Mouse (Mus musculus): ENCODE measurements around the gene Hacd4. TPM values are rescaled to one million over a fixed set of nuclear protein-coding genes. Genes with fewer than 3 reads are reported as not detected.

Hacd4 gene
- polyA plus RNA-seq, 1 experiment from 2014 or later: 2.2 TPM

- no peak overlapping the region for H3K27ac ChIP-seq (ENCODE audit: low read depth, low read length)
- ATAC-seq (ENCODE audit: low read depth): no peak
- no peak overlapping the region for H3K4me2 ChIP-seq (ENCODE audit: low read depth, low read length)
- no peaks in the 10 kb centered on the region for H3K36me3 ChIP-seq (ENCODE audit: control insufficient read depth, insufficient read depth, low read length)
- H3K4me3 ChIP-seq (ENCODE audit: low read depth, low read length): no peak overlapping the region
- H3K27me3 ChIP-seq (ENCODE audit: control insufficient read depth, insufficient read depth, low read length): no peaks in the 10 kb centered on the region
- H3K9me3 ChIP-seq (ENCODE audit: control insufficient read depth, low read length): no peaks in the 10 kb centered on the region
- H3K4me1 ChIP-seq (ENCODE audit: control insufficient read depth, insufficient read depth, low read length): no peaks in the 10 kb centered on the region
- WGBS: 88% methylated on average over 1 of the region's 1 CpGs
- no peak overlapping the region for H3K9ac ChIP-seq (replicated peaks; ENCODE audit: low read depth, low read length)
These were observed 48.7 kb downstream of the Hacd4 start for GRCm38 (mm10) chr4:88390036-88390435.

- Histone ChIP-seq H3K27me3 (ENCODE audit: control insufficient read depth, insufficient read depth, low read length) (no peaks in the 10 kb centered on the region), H3K4me1 (ENCODE audit: control insufficient read depth, insufficient read depth, low read length) (no peaks in the 10 kb centered on the region), H3K9me3 (ENCODE audit: control insufficient read depth, low read length) (no peaks in the 10 kb centered on the region), H3K27ac (ENCODE audit: low read depth, low read length) (no peak overlapping the region), H3K4me3 (ENCODE audit: low read depth, low read length) (no peak overlapping the region), H3K36me3 (ENCODE audit: control insufficient read depth, insufficient read depth, low read length) (no peaks in the 10 kb centered on the region), H3K9ac (replicated peaks; ENCODE audit: low read depth, low read length) (no peak overlapping the region), H3K4me2 (ENCODE audit: low read depth, low read length) (no peak overlapping the region)
- WGBS: 67% methylated on average over 18 of the region's 18 CpGs
- no peak for ATAC-seq (ENCODE audit: low read depth)
These were observed 66.2 kb downstream of the Hacd4 start for GRCm38 (mm10) chr4:88372293-88373224.

- no peak overlapping the region for H3K9ac ChIP-seq (replicated peaks; ENCODE audit: low read depth, low read length)
- H3K27ac ChIP-seq (ENCODE audit: low read depth, low read length): no peak overlapping the region; the same call in 1 of the 2 replicates
- ATAC-seq (ENCODE audit: low read depth): no peak
- H3K4me2 ChIP-seq (ENCODE audit: low read depth, low read length): no peak overlapping the region
- no peaks in the 10 kb centered on the region for H3K27me3 ChIP-seq (ENCODE audit: control insufficient read depth, insufficient read depth, low read length)
- H3K4me3 ChIP-seq (ENCODE audit: low read depth, low read length): no peak overlapping the region
- H3K9me3 ChIP-seq (ENCODE audit: control insufficient read depth, low read length): no peaks in the 10 kb centered on the region
- 85% methylated on average over 8 of the region's 8 CpGs for WGBS
- H3K36me3 ChIP-seq (ENCODE audit: control insufficient read depth, insufficient read depth, low read length): no peaks in the 10 kb centered on the region
- H3K4me1 ChIP-seq (ENCODE audit: control insufficient read depth, insufficient read depth, low read length): no peaks in the 10 kb centered on the region
These were observed 67.9 kb downstream of the Hacd4 start for GRCm38 (mm10) chr4:88370819-88371218.

- Histone ChIP-seq H3K36me3 (ENCODE audit: control insufficient read depth, insufficient read depth, low read length) (no peaks in the 10 kb centered on the region), H3K27me3 (ENCODE audit: control insufficient read depth, insufficient read depth, low read length) (no peaks in the 10 kb centered on the region), H3K4me2 (ENCODE audit: low read depth, low read length) (no peak overlapping the region), H3K4me3 (ENCODE audit: low read depth, low read length) (no peak overlapping the region), H3K27ac (ENCODE audit: low read depth, low read length) (no peak overlapping the region), H3K4me1 (ENCODE audit: control insufficient read depth, insufficient read depth, low read length) (no peaks in the 10 kb centered on the region), H3K9me3 (ENCODE audit: control insufficient read depth, low read length) (no peaks in the 10 kb centered on the region), H3K9ac (replicated peaks; ENCODE audit: low read depth, low read length) (no peak overlapping the region)
- ATAC-seq (ENCODE audit: low read depth): no peak
- 92% methylated on average over 6 of the region's 6 CpGs for WGBS
These were observed 68.8 kb downstream of the Hacd4 start for GRCm38 (mm10) chr4:88369951-88370350.

- no peak overlapping the region for H3K4me2 ChIP-seq (ENCODE audit: low read depth, low read length)
- H3K4me3 ChIP-seq (ENCODE audit: low read depth, low read length): no peak overlapping the region
- no peaks in the 10 kb centered on the region for H3K4me1 ChIP-seq (ENCODE audit: control insufficient read depth, insufficient read depth, low read length)
- H3K36me3 ChIP-seq (ENCODE audit: control insufficient read depth, insufficient read depth, low read length): no peaks in the 10 kb centered on the region
- 81% methylated on average over 3 of the region's 3 CpGs for WGBS
- no peak for ATAC-seq (ENCODE audit: low read depth)
- H3K9ac ChIP-seq (replicated peaks; ENCODE audit: low read depth, low read length): no peak overlapping the region
- H3K9me3 ChIP-seq (ENCODE audit: control insufficient read depth, low read length): no peaks in the 10 kb centered on the region
- no peaks in the 10 kb centered on the region for H3K27me3 ChIP-seq (ENCODE audit: control insufficient read depth, insufficient read depth, low read length)
- H3K27ac ChIP-seq (ENCODE audit: low read depth, low read length): no peak overlapping the region
These were observed 81.3 kb downstream of the Hacd4 start for GRCm38 (mm10) chr4:88357431-88357830.

- no peaks in the 10 kb centered on the region for H3K27me3 ChIP-seq (ENCODE audit: control insufficient read depth, insufficient read depth, low read length)
- no peaks in the 10 kb centered on the region for H3K4me1 ChIP-seq (ENCODE audit: control insufficient read depth, insufficient read depth, low read length)
- no peak overlapping the region for H3K9ac ChIP-seq (replicated peaks; ENCODE audit: low read depth, low read length)
- no peaks in the 10 kb centered on the region for H3K36me3 ChIP-seq (ENCODE audit: control insufficient read depth, insufficient read depth, low read length)
- 77% methylated on average over 2 of the region's 2 CpGs for WGBS
- ATAC-seq (ENCODE audit: low read depth): no peak
- no peak overlapping the region for H3K27ac ChIP-seq (ENCODE audit: low read depth, low read length)
- no peaks in the 10 kb centered on the region for H3K9me3 ChIP-seq (ENCODE audit: control insufficient read depth, low read length)
- H3K4me2 ChIP-seq (ENCODE audit: low read depth, low read length): no peak overlapping the region
- H3K4me3 ChIP-seq (ENCODE audit: low read depth, low read length): no peak overlapping the region
These were observed 82.1 kb downstream of the Hacd4 start for GRCm38 (mm10) chr4:88356652-88357051.

GRCm38 (mm10) chr4:88350910-88351309, 87.8 kb downstream of the Hacd4 start:
- no peak overlapping the region for H3K4me2 ChIP-seq (ENCODE audit: low read depth, low read length)
- ATAC-seq (ENCODE audit: low read depth): peak; percentile 94
- no peak overlapping the region for H3K9ac ChIP-seq (replicated peaks; ENCODE audit: low read depth, low read length)
- H3K27me3 ChIP-seq (ENCODE audit: control insufficient read depth, insufficient read depth, low read length): no peaks in the 10 kb centered on the region
- no peaks in the 10 kb centered on the region for H3K36me3 ChIP-seq (ENCODE audit: control insufficient read depth, insufficient read depth, low read length)
- WGBS: under 1% methylated on average over 4 of the region's 4 CpGs
- no peaks in the 10 kb centered on the region for H3K4me1 ChIP-seq (ENCODE audit: control insufficient read depth, insufficient read depth, low read length)
- no peak overlapping the region for H3K27ac ChIP-seq (ENCODE audit: low read depth, low read length)
- no peaks in the 10 kb centered on the region for H3K9me3 ChIP-seq (ENCODE audit: control insufficient read depth, low read length)
- no peak overlapping the region for H3K4me3 ChIP-seq (ENCODE audit: low read depth, low read length)

Other genes with a start within 250 kb of the Hacd4 start
- gene Ifnb1, start 83.8 kb upstream of the Hacd4 start, polyA plus RNA-seq (2014; fragmentation: Nextera tagmentation; extraction: Ambion mirVana): not detected in 2 replicates
- not detected in 2 replicates for gene Ifna15, start 119.3 kb upstream of the Hacd4 start, polyA plus RNA-seq (2014; fragmentation: Nextera tagmentation; extraction: Ambion mirVana)
- gene Ifna14, start 132.9 kb upstream of the Hacd4 start, polyA plus RNA-seq (2014; fragmentation: Nextera tagmentation; extraction: Ambion mirVana): not detected in 2 replicates
- not detected in 2 replicates for gene Ifna9, start 153.5 kb upstream of the Hacd4 start, polyA plus RNA-seq (2014; fragmentation: Nextera tagmentation; extraction: Ambion mirVana)
- gene Ifna12, start 164.4 kb upstream of the Hacd4 start, polyA plus RNA-seq (2014; fragmentation: Nextera tagmentation; extraction: Ambion mirVana): not detected in 2 replicates
- not detected in 2 replicates for gene C87499, start 195.5 kb upstream of the Hacd4 start, polyA plus RNA-seq (2014; fragmentation: Nextera tagmentation; extraction: Ambion mirVana)
- gene Ifna13, start 205.5 kb upstream of the Hacd4 start, polyA plus RNA-seq (2014; fragmentation: Nextera tagmentation; extraction: Ambion mirVana): not detected in 2 replicates
- not detected in 2 replicates for gene Ifna16, start 238.0 kb upstream of the Hacd4 start, polyA plus RNA-seq (2014; fragmentation: Nextera tagmentation; extraction: Ambion mirVana)
- gene Ifna2, start 245.0 kb upstream of the Hacd4 start, polyA plus RNA-seq (2014; fragmentation: Nextera tagmentation; extraction: Ambion mirVana): not detected in 2 replicates

Measured in neural tube, embryonic 14.5 days (tissue).